Mouse (Mus musculus): ENCODE measurements around the gene Cabp1.

Gene Cabp1

DNA sequence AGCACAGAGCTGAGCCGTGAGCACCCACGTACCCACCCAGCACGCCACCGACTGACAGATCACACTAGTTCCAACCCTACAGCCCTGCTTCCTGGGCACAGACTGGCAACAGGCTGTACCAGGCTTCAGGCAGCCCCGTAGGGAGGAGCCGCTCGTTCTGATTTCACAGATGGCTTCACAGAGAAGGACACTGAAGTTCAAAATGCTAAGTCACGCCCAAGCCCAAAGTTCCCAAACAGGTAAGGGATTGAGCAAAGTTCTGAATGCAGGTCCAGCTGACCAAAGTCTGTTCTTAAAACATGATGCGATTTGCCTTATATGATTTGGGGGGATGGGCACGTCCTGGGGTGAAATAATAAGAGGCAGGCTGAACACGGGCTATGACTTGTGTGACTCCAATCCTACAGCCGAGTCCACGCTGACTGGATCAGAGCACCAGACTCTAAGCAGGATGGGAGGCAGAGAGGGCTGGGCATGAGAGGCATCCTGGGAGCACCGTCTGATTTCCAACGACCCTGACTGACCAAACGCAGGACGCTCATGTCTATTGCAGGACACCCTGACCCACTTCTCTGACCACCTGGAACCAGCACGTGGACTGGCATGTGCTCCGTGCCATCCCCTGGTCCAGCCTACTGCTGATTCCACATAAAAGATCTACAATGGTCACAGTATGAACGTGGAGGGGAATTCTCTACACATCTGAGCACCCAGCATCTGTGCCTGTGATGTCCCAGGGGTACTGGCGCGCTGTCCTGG lies 66.6 kb downstream of the Cabp1 start:
- in situ Hi-C loops (cut with MseI, MboI), result loop anchor here in 1 of 2 experiments (5.0 kb wide), 1 partner anchor 35 kb away; no protein-coding TSS in a partner anchor

DNA sequence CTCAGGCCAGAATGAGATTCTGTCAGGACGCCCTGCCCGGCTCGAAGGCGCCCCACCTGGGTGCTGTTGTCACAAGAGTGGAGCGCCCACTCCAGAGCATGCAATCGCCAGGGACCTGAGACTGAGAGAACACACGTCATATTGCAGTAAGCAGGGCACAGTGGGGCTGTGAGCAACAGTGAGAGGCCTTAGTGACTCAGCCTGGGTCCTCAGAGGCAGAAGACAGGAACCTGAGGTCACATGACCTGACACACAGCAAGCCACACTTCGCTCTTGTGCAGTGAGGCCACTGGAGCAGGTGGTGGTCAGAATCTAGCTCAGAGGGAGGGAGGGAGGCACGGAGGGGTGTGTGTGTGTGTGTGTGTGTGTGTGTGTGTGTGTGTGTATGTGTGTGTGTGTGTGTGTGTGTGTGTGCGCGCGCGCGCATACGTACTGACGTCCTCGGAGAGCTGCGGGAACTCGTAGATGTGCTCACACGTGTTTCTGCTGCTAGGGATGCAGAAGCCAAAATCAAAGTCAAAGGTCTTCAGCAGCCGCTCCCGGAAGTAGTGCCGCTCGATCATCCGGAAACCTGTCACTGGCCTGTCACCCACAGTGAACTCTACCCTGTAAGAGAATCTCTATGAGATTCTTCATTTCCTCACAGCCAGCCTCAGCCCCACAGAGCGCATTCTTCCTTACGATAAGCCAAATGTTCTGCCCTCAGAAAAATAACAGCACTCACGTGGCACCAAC lies 67.4 kb downstream of the Cabp1 start:
- in situ Hi-C loops (cut with MseI, MboI), result loop anchor here in 1 of 2 experiments (5.0 kb wide), 1 partner anchor 36 kb away; no protein-coding TSS in a partner anchor

DNA sequence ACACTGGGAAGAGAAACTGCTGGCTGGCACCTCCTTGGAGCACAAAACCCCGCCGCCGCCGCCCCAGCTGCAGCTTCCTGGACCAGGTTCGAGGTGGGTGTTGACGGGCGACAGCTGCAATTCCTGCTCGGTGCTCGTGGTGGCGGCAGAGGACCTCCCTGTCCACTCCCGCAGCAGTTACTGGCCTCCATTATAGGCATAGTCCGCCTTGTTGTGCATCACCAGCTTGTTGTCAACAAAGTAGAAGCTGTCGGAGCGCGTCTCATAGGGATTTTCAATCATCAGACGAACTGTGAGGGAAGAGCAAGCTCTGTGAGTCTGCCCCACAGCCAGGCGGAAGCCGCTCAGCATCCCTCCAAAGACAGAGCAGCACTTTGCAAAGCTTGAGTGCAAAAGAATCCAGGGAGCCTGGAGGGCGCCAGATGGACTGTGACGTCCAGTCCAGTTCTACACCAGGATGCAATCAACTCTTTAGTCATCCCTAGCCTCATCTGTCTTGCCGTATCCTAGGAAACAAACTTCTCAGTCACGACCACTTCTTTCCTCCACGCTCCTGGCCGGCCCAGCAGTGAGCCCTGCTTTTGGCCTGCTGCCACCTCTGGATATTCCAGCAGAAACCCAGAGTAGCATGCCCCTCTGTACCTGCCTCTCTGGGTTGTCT lies 68.8 kb downstream of the Cabp1 start:
- in situ Hi-C loops (cut with MseI, MboI), result loop anchor here in 1 of 2 experiments (5.0 kb wide), 1 partner anchor 37 kb away; no protein-coding TSS in a partner anchor

DNA sequence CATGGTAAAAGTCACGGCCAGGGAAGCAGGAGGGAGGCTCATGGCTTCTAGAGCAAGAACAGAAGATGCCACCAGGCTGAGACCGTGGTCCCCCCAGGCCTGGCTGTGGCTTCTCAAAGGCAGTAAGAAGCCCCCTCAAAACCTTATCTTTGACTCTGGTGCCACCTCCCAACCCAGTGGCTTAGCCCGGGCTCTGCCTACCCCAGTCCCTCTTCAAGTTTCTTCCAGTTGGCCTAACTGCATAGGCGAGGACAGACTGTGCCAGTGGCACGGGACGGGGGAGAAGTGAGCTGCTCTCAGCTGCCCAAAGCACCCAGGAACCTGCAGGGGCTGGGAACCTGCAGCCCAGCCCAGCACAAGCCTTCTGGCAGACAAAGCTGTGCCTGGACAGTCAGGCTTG lies 69.5 kb downstream of the Cabp1 start:
- in situ Hi-C loops (cut with MseI, MboI), result loop anchor here in 1 of 2 experiments (5.0 kb wide), 1 partner anchor 38 kb away; no protein-coding TSS in a partner anchor

DNA sequence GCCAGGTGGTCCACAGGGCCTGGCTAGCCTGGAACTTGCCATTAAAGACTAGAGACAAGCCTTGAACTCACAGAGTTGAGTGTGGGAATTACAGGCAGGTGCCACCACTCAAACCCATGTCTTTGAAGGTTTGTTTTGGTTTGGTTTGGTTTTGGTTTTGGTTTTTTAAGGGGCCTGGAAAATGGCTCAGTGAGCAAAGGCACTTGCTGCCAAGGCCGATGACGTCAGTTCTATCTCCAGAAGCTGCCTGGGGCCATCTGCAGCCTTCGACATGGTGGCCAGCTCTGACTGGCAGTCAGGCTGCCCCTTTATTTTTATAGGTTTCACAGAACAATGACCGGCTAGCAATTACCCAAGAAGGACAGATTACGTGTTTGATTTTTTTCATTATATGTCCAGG lies 73.2 kb downstream of the Cabp1 start:
- in situ Hi-C loops (cut with MseI, MboI), result no loop called here

DNA sequence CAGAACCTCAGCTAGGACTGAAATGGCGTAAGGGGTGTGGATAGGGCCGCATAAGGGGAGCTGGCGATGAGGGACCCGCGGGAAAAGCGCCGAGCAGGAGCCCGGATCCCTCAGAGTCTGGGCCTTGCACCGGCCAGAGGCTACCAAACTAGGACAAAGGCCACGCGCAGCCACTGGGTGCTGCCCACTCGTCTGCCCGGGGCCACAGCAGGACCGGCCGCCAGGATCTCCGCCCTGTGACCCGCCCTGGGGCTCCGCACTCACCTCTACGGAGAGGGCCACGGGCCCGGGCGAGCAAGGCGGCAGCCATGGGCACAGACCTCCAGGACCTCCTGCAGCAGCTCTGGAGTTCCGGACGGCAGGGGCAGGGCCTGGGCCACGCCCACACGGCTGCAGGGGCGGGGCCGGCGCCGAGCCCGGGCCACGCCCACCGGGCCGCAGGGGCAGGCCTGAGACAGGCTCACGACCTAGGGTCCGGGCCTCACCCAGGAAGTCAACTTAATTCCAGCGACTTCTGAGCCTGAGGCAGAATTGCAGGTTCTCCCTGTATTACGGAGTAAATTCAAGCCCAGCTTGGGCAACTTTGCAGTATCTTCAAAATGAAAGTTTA lies 75.1 kb downstream of the Cabp1 start, which contains the start of gene Acads:
TSS of gene Acads (minus strand) at position 386 of the 610 bp plus-strand sequence.
- in situ Hi-C loops (cut with MseI, MboI), result no loop called here
